Comparison of ENCODE assay signal across 20 mouse cellular contexts in genomic region chr10:75227381-75227780, GRCm38 (mm10).
"Had no signal": no experiment of that assay in that cellular context is flagged by ENCODE, and none has a peak within 500 bp of the region (broad histone marks: within the 10 kb centered on the region; RNA-seq: fewer than 3 reads in every experiment).

No protein-coding gene starts in this region.

- H3K27me3 ChIP-seq: megakaryocyte, embryonic 14.5 days; midbrain, embryonic 12.5 days; neural tube, embryonic 13.5 days; neural tube, embryonic 15.5 days had no signal

- ATAC-seq: midbrain, embryonic 16.5 days had no signal

- H3K9me3 ChIP-seq: megakaryocyte, embryonic 14.5 days; midbrain, embryonic 10.5 days; midbrain, embryonic 12.5 days; neural tube, embryonic 13.5 days; neural tube, embryonic 15.5 days had no signal

- H3K4me3 ChIP-seq: megakaryocyte, embryonic 14.5 days; midbrain, embryonic 10.5 days; midbrain, embryonic 12.5 days; myocyte; neural tube, embryonic 13.5 days; neural tube, embryonic 15.5 days had no signal

- H3K4me1 ChIP-seq: midbrain, embryonic 10.5 days had no signal

- H3K9ac ChIP-seq: lung, embryonic 14.5 days; midbrain, embryonic 12.5 days; neural tube, embryonic 13.5 days; neural tube, embryonic 15.5 days had no signal

- H3K4me2 ChIP-seq: lung, embryonic 14.5 days; midbrain, embryonic 12.5 days; neural tube, embryonic 13.5 days; neural tube, embryonic 15.5 days had no signal

- H3K27ac ChIP-seq: midbrain, embryonic 10.5 days; midbrain, embryonic 12.5 days; neural tube, embryonic 13.5 days; neural tube, embryonic 15.5 days had no signal

- DNase-seq: lung, adult 18-20 months; lung, embryonic 14.5 days; lung, postnatal 10 days; lung, postnatal 4 days; midbrain, embryonic 14.5 days; retina, postnatal 1 day; right cerebral cortex, adult 18-20 months; right cerebral cortex, postnatal 25 days; right cerebral cortex, postnatal 4 days; spleen, adult 18-20 months; thymus, adult 18-20 months; thymus, postnatal 14 days; thymus, postnatal 36 days had no signal
